In the genomic region with DNA sequence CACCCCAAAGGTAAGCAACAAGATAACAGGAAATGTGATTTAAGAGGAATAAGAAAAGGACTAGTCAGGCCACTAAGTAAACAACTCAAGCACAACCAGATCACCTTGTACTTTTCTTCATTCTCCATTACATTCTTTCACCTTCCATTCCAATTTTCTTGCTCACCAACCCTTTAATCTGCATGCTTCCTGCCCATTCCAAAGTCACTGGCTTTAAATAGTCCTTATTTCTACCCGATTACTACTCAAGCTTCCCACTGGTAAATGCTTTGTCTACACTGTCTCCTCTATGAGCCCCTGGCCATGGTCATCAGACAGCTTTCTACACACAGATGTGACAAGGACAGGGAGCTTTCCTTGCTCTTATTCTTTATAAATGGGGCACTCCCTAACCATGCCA, we compare ENCODE assay signal across 10 mouse cellular contexts. TPM values are rescaled to one million over a fixed set of nuclear protein-coding genes. Genes with fewer than 3 reads are reported as not detected.
DNase-seq lines count a peak whose midpoint lies in the region; ATAC-seq and TF ChIP-seq lines count a peak whose summit lies in the region.
"Had no signal": no experiment of that assay in that cellular context is flagged by ENCODE, and none has a peak within 500 bp of the region (broad histone marks: within the 10 kb centered on the region; RNA-seq: fewer than 3 reads in every experiment).

No protein-coding gene starts in this region.

- H3K36me3 ChIP-seq in heart, embryonic 15.5 days: peaks cover 17% of the 10 kb centered on the region
- H3K36me3 ChIP-seq in MEL (ENCODE audit: control insufficient read depth in 1 of 2, insufficient read depth in 2 of 2, low read length in 2 of 2): peaks cover 25 to 35% of the 10 kb centered on the region in 2 experiments
- peaks cover 20% of the 10 kb centered on the region for H3K36me3 ChIP-seq in hindbrain, embryonic 13.5 days
- H3K36me3 ChIP-seq in midbrain, embryonic 10.5 days: peaks cover 37% of the 10 kb centered on the region

- no peak overlapping the region for H3K9ac ChIP-seq in heart, embryonic 15.5 days
- H3K9ac ChIP-seq in MEL (ENCODE audit: control insufficient read depth, low read depth, low read length, poor library complexity, severe bottlenecking): peak overlapping the region; percentile 27
- 0 out of 2 replicates have a peak overlapping the region, but pooled peaks have one; percentile 0 for H3K9ac ChIP-seq in hindbrain, embryonic 13.5 days

- intact Hi-C loops in heart, postnatal 36 days (cut with DNase I): loop anchor here (5.0 kb wide), 1 partner anchor 424 kb away; a partner anchor contains a TSS
- intact Hi-C loops in left cerebral cortex, postnatal 10 days (cut with DNase I): no loop called here

- H3K79me2 ChIP-seq in MEL (ENCODE audit: control insufficient read depth, insufficient read depth, low read length, poor library complexity): peaks cover 39% of the 10 kb centered on the region

- H3K4me2 ChIP-seq in heart, embryonic 15.5 days: peak overlapping the region; percentile 71; the same call in 1 of the 2 replicates
- H3K4me2 ChIP-seq in hindbrain, embryonic 13.5 days: peak overlapping the region; percentile 94

- no peak for ATAC-seq in heart, embryonic 15.5 days (replicated peaks; ENCODE audit: insufficient number of reproducible peaks, insufficient read depth, low FRiP score, low read depth)
- no peak for ATAC-seq in hindbrain, embryonic 13.5 days (ENCODE audit: low FRiP score)
- no peak for ATAC-seq in erythroid progenitor cell, adult 5-6 weeks (replicated peaks; ENCODE audit: low FRiP score, poor library complexity, severe bottlenecking)

- no peak overlapping the region for H3K4me3 ChIP-seq in heart, embryonic 15.5 days
- peak overlapping the region; percentile 5 to 100; a peak in 3 of 4 replicates for H3K4me3 ChIP-seq in MEL (ENCODE audit: control insufficient read depth in 1 of 2, insufficient read depth in 1 of 2, low read depth in 2 of 2, low read length in 2 of 2)
- no peak overlapping the region for H3K4me3 ChIP-seq in hindbrain, embryonic 13.5 days
- peak overlapping the region; percentile 98; the same call in 1 of the 2 replicates for H3K4me3 ChIP-seq in midbrain, embryonic 10.5 days

- no peaks in the 10 kb centered on the region for H3K9me3 ChIP-seq in heart, embryonic 15.5 days (replicated peaks)
- no peaks in the 10 kb centered on the region for H3K9me3 ChIP-seq in MEL (replicated peaks; ENCODE audit: insufficient read depth, low read length)
- no peaks in the 10 kb centered on the region for H3K9me3 ChIP-seq in hindbrain, embryonic 13.5 days
- no peaks in the 10 kb centered on the region for H3K9me3 ChIP-seq in midbrain, embryonic 10.5 days (replicated peaks)

- peaks cover 12% of the 10 kb centered on the region for H3K4me1 ChIP-seq in heart, embryonic 15.5 days (replicated peaks)
- peaks cover 5 to 10% of the 10 kb centered on the region in 2 experiments; a peak in 3 of 4 replicates for H3K4me1 ChIP-seq in MEL (ENCODE audit: control insufficient read depth in 1 of 2, insufficient read depth in 2 of 2, low read length in 2 of 2)
- H3K4me1 ChIP-seq in hindbrain, embryonic 13.5 days (replicated peaks): peaks cover 20% of the 10 kb centered on the region
- H3K4me1 ChIP-seq in midbrain, embryonic 10.5 days: peaks cover 17% of the 10 kb centered on the region

- DNase-seq in heart, postnatal 36 days: no peak
- no peak for DNase-seq in MEL (ENCODE audit: low read depth, low spot score)
- no peak for DNase-seq in midbrain, embryonic 10.5 days (ENCODE audit: low spot score)
- DNase-seq in right cerebral cortex, postnatal 10 days (ENCODE audit: low spot score in 2 of 2): no peak
- DNase-seq in left cerebral cortex, postnatal 10 days (ENCODE audit: extremely low spot score in 1 of 2, low spot score in 2 of 2): no peak
- DNase-seq: embryo, embryonic 11 days; left cerebral cortex, postnatal 4 days had no signal

- TF ChIP-seq POLR2A in MEL (IDR thresholded peaks at IDR 0.05; ENCODE audit: control insufficient read depth in 1 of 2, insufficient read depth in 1 of 2, low read depth in 1 of 2, low read length in 2 of 2, poor library complexity in 1 of 2): no peak

- no peak for TF ChIP-seq RAD21 in MEL (IDR thresholded peaks at IDR 0.05; ENCODE audit: low read depth, low read length)

- no peak overlapping the region for H3K27ac ChIP-seq in heart, embryonic 15.5 days
- no peak overlapping the region for H3K27ac ChIP-seq in MEL (ENCODE audit: control insufficient read depth, low read depth, low read length)
- H3K27ac ChIP-seq in hindbrain, embryonic 13.5 days: no peak overlapping the region
- no peak overlapping the region for H3K27ac ChIP-seq in midbrain, embryonic 10.5 days (replicated peaks)

- TF ChIP-seq EP300 in MEL (IDR thresholded peaks at IDR 0.05; ENCODE audit: low read depth in 1 of 2, low read length in 2 of 2): no peak

- no peak for TF ChIP-seq CTCF in MEL (IDR thresholded peaks at IDR 0.05 in 2 of 3, conservative IDR thresholded peaks at IDR 0.05 in 1 of 3; ENCODE audit: control insufficient read depth in 1 of 3, insufficient read depth in 1 of 3, low read depth in 2 of 3, low read length in 3 of 3, poor library complexity in 1 of 3, severe bottlenecking in 1 of 3)

- H3K27me3 ChIP-seq in heart, embryonic 15.5 days: no peaks in the 10 kb centered on the region
- H3K27me3 ChIP-seq in MEL (ENCODE audit: control insufficient read depth in 1 of 2, insufficient read depth in 2 of 2, low read length in 2 of 2): no peaks in the 10 kb centered on the region
- H3K27me3 ChIP-seq in hindbrain, embryonic 13.5 days: no peaks in the 10 kb centered on the region
- H3K27me3 ChIP-seq in midbrain, embryonic 10.5 days (ENCODE audit: low read depth, poor library complexity, severe bottlenecking): no peaks in the 10 kb centered on the region

- 45% methylated on average over 1 of the region's 1 CpGs for WGBS in heart, embryonic 15.5 days
- 55% methylated on average over 1 of the region's 1 CpGs for WGBS in hindbrain, embryonic 13.5 days
- WGBS in midbrain, embryonic 10.5 days: 75% methylated on average over 1 of the region's 1 CpGs

TF ChIP-seq in MEL, 35 proteins besides CTCF, POLR2A, EP300 and RAD21:
- TF ChIP-seq NRF1 (IDR thresholded peaks at IDR 0.05; ENCODE audit: insufficient read depth, low read depth, low read length, poor library complexity, severe bottlenecking): no peak
- no peak for TF ChIP-seq ZNF384 (IDR thresholded peaks at IDR 0.05; ENCODE audit: low read depth, low read length)
- no peak for TF ChIP-seq GATA1 (IDR thresholded peaks at IDR 0.05; ENCODE audit: low read depth, low read length)
- TF ChIP-seq CHD1 (IDR thresholded peaks at IDR 0.05; ENCODE audit: low read depth, low read length): no peak
- TF ChIP-seq MXI1 (IDR thresholded peaks at IDR 0.05; ENCODE audit: low read depth, low read length): no peak
- no peak for TF ChIP-seq E2F4 (IDR thresholded peaks at IDR 0.05; ENCODE audit: borderline replicate concordance, low read depth, low read length)
- TF ChIP-seq BHLHE40 (IDR thresholded peaks at IDR 0.05; ENCODE audit: borderline replicate concordance, low read depth, low read length): no peak
- no peak for TF ChIP-seq HCFC1 (IDR thresholded peaks at IDR 0.05; ENCODE audit: low read depth, low read length)
- no peak for TF ChIP-seq JUND (IDR thresholded peaks at IDR 0.05; ENCODE audit: low read depth, low read length)
- no peak for TF ChIP-seq ZKSCAN1 (IDR thresholded peaks at IDR 0.05; ENCODE audit: low read depth, low read length)
- TF ChIP-seq CHD2 (IDR thresholded peaks at IDR 0.05; ENCODE audit: low read length): no peak
- no peak for TF ChIP-seq POLR2AphosphoS2 (IDR thresholded peaks at IDR 0.05; ENCODE audit: low read length)
- no peak for TF ChIP-seq MEF2A (IDR thresholded peaks at IDR 0.05; ENCODE audit: extremely low read depth, insufficient replicate concordance, low read depth, low read length, poor library complexity, severe bottlenecking)
- no peak for TF ChIP-seq MYC (IDR thresholded peaks at IDR 0.05; ENCODE audit: low read depth, low read length)
- TF ChIP-seq SMC3 (IDR thresholded peaks at IDR 0.05; ENCODE audit: low read depth, low read length): no peak

RNA-seq across cellular contexts. Expression of a gene that starts 2.3 kb away (rescaled TPM):
- 24.7 and 30.2 TPM in 2 replicates for polyA plus RNA-seq in heart, embryonic 15.5 days (2015; fragmentation: Nextera tagmentation; extraction: Ambion mirVana)
- total RNA-seq in heart, postnatal 36 days (2021): 1 to 10 TPM; 8.1 to 9.2 TPM
- 51.6 and 52.5 TPM in 2 replicates for total RNA-seq in MEL (2012; rRNA removed)
- polyA plus RNA-seq in MEL (2012; ENCODE audit: insufficient read depth in 1 of 2, insufficient read length in 2 of 2, low read depth in 1 of 2, low replicate concordance in 2 of 2, missing spikeins in 1 of 2): 100 to 1,000 TPM in 1 of 2 experiments, 10 to 100 TPM in 1; 41.9 to 184 TPM
- polyA plus RNA-seq in hindbrain, embryonic 13.5 days (2015; fragmentation: Nextera tagmentation; extraction: Ambion mirVana): 39.8 and 40.9 TPM in 2 replicates
- polyA plus RNA-seq in midbrain, embryonic 10.5 days (2016; fragmentation: Nextera tagmentation; extraction: Ambion mirVana): 67.3 and 68.0 TPM in 2 replicates
- total RNA-seq in erythroid progenitor cell, adult 5-6 weeks (2015; ENCODE audit: low replicate concordance): 15.9 and 19.3 TPM in 2 replicates
- total RNA-seq in erythroid progenitor cell, adult 5-6 weeks (2017; ENCODE audit: low replicate concordance): 4.5 and 14.5 TPM in 2 replicates
- 10 to 100 TPM; 24.6 to 25.1 TPM for total RNA-seq in left cerebral cortex, postnatal 10 days (2021)

Comparison
In these comparisons a context has a peak if more than half of its experiments do, and no peak if none do; other contexts are left out.
1. H3K4me3 ChIP-seq: peak in MEL (2 of 2) and midbrain, embryonic 10.5 days (single experiment); none in heart, embryonic 15.5 days (single experiment) and hindbrain, embryonic 13.5 days (single experiment).